Mouse (Mus musculus) limb, embryonic 10.5 days (tissue): ENCODE measurements at regions not wholly inside any gene's neighbourhood (a gene's known extent, or its start where the extent isn't known, plus 50 kb on each side); places are given as distances from the start of the nearest gene placed in this dataset.
"Not testable (repeated sequence)": the region's sequence is repeated elsewhere in the genome, so short reads cannot be mapped to it uniquely, and the experiment has no call there.

Experiments
- DNase-seq: peaks from one replicate; pipeline ENCODE4 v3.0.0-alpha.2; 2017; ENCODE audit warnings: low spot score
- H3K27ac ChIP-seq: fragments of 300-500 bp; sonication (generic); 2 replicates; pipeline ENCODE4 v1.5.1; 2016; ENCODE audit warnings: mild to moderate bottlenecking
- H3K27me3 ChIP-seq: fragments of 300-500 bp; sonication (generic); 2 replicates; pipeline ENCODE4 v1.6.1; 2016; ENCODE audit warnings: low read depth, mild to moderate bottlenecking; ENCODE audit not compliant: poor library complexity, severe bottlenecking
- H3K36me3 ChIP-seq: fragments of 300-500 bp; sonication (generic); 2 replicates; pipeline ENCODE4 v1.6.1; 2016; ENCODE audit warnings: mild to moderate bottlenecking, moderate library complexity
- H3K4me1 ChIP-seq: fragments of 300-500 bp; sonication (generic); 2 replicates; pipeline ENCODE4 v1.6.1; 2016
- H3K4me3 ChIP-seq: fragments of 300-500 bp; sonication (generic); 2 replicates; pipeline ENCODE4 v1.5.1; 2016; ENCODE audit warnings: mild to moderate bottlenecking, moderate library complexity
- H3K9me3 ChIP-seq: fragments of 300-500 bp; sonication (generic); replicated peaks from 2 replicates; pipeline ENCODE4 v1.6.1; 2016; ENCODE audit warnings: mild to moderate bottlenecking
- WGBS: fragments of 180-500 bp; shearing (Covaris S2); methylation state at CpG from one replicate; pipeline ENCODE4 v1.1.7; 2016; 5-methylcytosine and 5-hydroxymethylcytosine counted together

DNA sequence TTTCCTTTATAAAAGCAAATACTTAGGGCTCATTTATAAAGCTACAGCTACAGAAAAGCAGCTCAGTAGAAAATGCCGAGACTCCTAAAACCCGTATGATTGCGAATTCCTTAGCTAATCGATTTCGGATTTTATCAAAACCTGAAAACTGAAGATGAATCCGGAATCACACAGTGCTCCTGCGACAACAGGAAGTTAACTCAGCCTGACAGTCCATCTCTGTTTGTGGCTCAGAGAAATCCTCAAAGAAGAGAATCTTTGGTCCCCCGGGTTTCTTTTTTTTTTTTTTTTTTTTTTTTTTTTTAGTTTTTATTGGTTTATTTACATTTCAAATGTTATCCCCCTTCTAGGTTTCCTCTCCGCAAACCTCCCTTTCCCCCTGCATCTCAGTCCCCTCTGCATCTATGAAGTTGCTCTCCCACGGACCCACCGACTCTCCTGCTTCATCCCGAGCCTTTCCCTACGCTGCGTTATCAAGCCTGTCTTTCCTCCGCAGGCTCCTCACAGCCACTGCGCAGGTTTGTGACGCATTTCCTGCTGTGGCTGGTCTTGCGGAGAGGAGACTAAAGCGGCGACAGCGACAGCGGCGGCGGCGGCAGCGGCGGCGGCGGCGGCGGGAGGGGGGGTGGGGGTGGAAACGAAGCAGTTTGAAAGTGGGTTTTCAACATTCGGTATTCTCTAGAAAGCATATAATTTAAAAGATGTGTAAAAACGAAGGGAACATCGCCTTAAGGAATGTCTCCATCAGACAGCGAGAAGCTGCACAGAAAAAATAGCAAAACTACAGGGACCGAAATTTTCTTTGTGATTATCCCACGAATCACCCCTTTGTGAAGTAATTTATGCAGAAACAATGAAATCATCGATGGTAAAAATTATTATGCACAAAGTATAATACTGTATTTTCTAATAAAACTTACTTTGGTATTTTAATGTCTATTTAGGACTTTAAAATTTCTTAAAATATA, 352.3 kb upstream of the Snrpn start:
- peak; percentile 50 for DNase-seq
- H3K27me3 ChIP-seq, H3K9me3 ChIP-seq, H3K4me1 ChIP-seq, H3K36me3 ChIP-seq, H3K27ac ChIP-seq: not testable (repeated sequence)
- peak overlapping the region; percentile 43 for H3K4me3 ChIP-seq
- WGBS, result 13% methylated on average over 39 of the region's 39 CpGs

GRCm38 (mm10) chr7:60487839-60488454, 347.9 kb upstream of the Snrpn start:
- H3K27ac ChIP-seq, result not testable (repeated sequence)

DNA sequence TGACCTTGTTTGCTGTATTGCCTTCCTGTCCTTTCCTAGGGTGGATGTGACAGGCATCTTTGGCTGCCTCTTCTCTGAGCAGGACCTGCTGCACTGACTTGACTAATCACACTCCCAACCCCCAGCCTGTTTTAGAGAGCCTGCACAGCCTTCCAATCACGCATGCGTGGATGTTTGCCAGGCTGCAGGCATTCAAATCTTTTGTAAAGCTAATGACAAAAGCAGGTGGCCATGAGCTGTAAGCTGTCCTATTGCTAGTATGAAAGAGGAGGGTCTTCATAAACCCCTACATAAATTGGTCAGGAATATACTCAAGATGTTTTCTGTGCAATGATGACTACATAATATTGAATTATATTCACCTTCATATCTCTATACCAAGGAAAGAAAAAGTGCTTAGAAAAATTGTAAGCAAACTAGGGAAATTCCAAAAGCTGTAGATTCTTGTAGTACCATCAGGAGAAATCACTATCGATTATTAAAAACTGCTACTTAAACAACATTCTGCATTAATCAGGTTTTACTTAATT, 310.1 kb upstream of the Snrpn start:
- H3K9me3 ChIP-seq, H3K36me3 ChIP-seq, H3K4me3 ChIP-seq, DNase-seq, H3K4me1 ChIP-seq, H3K27ac ChIP-seq, H3K27me3 ChIP-seq: not testable (repeated sequence)
- WGBS, result 48% methylated on average over 3 of the region's 3 CpGs

More at GRCm38 (mm10) chr7:60487839-60488454, 347.9 kb upstream of the Snrpn start:
- H3K4me3 ChIP-seq, H3K36me3 ChIP-seq, H3K27me3 ChIP-seq, H3K4me1 ChIP-seq, H3K9me3 ChIP-seq, DNase-seq: not testable (repeated sequence)
- WGBS, result 4% methylated on average over 4 of the region's 4 CpGs

GRCm38 (mm10) chr7:60449239-60450073, 309.4 kb upstream of the Snrpn start:
- H3K27ac ChIP-seq, H3K36me3 ChIP-seq, H3K9me3 ChIP-seq, H3K4me3 ChIP-seq, H3K4me1 ChIP-seq, H3K27me3 ChIP-seq, DNase-seq: not testable (repeated sequence)
- 62% methylated on average over 2 of the region's 2 CpGs for WGBS

GRCm38 (mm10) chr7:60438781-60439180, 298.8 kb upstream of the Snrpn start:
- no peak overlapping the region for H3K4me3 ChIP-seq
- no peaks in the 10 kb centered on the region for H3K9me3 ChIP-seq
- no peak overlapping the region for H3K27ac ChIP-seq
- H3K27me3 ChIP-seq, result no peaks in the 10 kb centered on the region
- DNase-seq, result no peak
- no peaks in the 10 kb centered on the region for H3K4me1 ChIP-seq
- 83% methylated on average over 3 of the region's 3 CpGs for WGBS
- no peaks in the 10 kb centered on the region for H3K36me3 ChIP-seq

- not testable (repeated sequence) for H3K27me3 ChIP-seq, H3K9me3 ChIP-seq, H3K4me1 ChIP-seq, H3K36me3 ChIP-seq
- WGBS, result 11% methylated on average over 33 of the region's 33 CpGs
- peak; percentile 75 for DNase-seq
- Histone ChIP-seq H3K27ac (peak overlapping the region; percentile 56; the same call in 1 of the 2 replicates), H3K4me3 (peak overlapping the region; percentile 45)
These were observed 251.2 kb upstream of the Snrpn start for GRCm38 (mm10) chr7:60391011-60391863.

DNA sequence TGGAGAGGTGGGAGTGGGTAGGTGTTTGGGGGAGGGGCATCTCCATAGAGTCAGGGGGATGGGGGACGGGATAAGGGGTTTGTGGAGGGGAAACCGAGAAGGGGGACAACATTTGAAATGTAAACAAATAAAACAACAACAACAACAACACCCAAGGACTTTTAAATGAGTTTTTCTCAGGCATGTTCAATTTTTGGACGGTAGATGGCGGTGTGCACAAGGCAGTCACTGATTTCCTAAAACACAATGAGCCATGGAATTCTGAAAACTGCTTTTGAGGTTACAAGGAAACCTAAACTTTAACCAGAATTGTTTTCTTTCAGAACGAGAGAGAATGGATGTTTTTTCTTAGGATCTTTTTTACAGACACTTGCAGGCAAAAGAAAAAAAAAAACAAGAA, 246.9 kb upstream of the Snrpn start:
- H3K27me3 ChIP-seq, H3K36me3 ChIP-seq, H3K27ac ChIP-seq, H3K9me3 ChIP-seq, DNase-seq, H3K4me3 ChIP-seq, H3K4me1 ChIP-seq: not testable (repeated sequence)
- 6% methylated on average over 5 of the region's 5 CpGs for whole genome bisulfite sequencing

- not testable (repeated sequence) for H3K9me3 ChIP-seq, DNase-seq, H3K4me3 ChIP-seq, H3K27ac ChIP-seq, H3K4me1 ChIP-seq, H3K36me3 ChIP-seq, H3K27me3 ChIP-seq
- 13% methylated on average over 3 of the region's 3 CpGs for WGBS
These were observed 234.0 kb upstream of the Snrpn start for GRCm38 (mm10) chr7:60374001-60374400.

DNA sequence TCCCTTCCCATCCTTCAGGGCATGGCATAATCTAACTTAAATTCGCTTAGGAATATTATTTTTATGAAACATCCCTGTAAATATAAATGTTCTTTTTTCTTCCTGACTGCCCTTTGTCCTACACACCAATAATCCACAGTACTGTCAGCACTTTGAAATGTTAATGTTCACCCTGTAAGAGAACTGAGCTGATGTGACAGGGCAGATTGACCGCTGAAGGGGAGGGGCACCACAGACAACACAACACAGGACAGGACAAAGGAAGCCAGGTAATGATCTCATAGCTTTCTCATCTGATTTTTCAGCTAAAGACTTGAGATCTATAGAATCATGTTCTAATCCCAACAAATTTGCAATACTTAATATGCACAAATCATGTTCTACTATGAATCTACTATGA, 212.2 kb upstream of the Snrpn start:
- not testable (repeated sequence) for H3K27me3 ChIP-seq, H3K36me3 ChIP-seq, H3K4me3 ChIP-seq, H3K9me3 ChIP-seq, H3K27ac ChIP-seq, H3K4me1 ChIP-seq, DNase-seq
- 83% methylated on average over 2 of the region's 2 CpGs for WGBS
